Mouse (Mus musculus): ENCODE results near the gene Nell1.
"Not testable (repeated sequence)": the region's sequence is repeated elsewhere in the genome, so short reads cannot be mapped to it uniquely, and the experiment has no call there.

Nell1 gene

DNA sequence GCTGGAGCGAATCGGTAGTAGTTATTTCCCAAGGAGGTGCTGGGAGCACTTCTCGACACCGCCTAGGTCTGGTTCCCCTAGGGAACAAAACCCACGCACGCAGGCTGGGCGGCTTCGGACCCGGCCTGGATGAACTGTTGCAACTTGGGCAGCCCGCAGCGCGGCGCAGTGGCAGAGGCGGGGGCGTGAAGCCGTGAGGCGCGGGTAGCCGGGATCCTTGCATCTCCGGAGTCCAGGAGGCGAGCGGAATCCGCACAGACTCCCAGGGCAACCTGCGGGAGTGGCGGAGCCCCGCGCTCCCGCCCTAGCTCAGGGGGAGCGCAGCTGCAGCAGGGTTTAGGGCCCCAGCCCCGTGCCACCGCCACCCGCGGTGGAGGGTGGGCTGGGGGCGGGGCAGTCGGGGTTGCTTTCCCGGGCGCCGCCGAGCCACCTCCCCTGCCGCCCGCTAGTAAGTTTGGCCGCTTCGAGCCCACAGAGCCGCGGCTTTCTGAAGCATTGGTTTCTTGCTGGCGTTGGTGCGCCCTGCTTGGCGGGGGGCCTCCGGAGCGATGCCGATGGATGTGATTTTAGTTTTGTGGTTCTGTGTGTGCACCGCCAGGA is at the start of gene Nell1:
Nell1 (plus strand) TSS at position 24 of the 600 bp plus-strand sequence.
- DNase-seq (ENCODE audit: low spot score), result peak; percentile 16

DNA sequence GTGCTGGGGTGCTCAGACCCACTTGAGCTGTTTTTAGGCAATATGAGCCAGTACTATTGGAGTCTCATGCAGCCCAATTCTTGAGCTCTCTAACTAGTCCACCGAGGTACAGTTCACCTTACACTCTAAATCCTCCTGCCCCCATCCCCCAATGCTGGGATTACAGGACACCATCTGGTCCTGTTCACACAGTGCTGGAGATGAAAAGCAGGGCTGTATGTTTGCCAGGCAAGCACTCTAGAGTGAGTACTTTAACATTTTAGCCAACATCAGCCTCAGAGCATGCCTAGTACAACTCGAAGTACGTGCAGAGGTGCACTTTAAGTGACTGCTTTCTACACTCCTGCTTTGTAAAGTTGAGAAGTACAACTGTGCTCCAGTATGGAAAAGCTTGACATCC is 46.1 kb upstream of the Nell1 start:
- DNase-seq (ENCODE audit: low spot score), result no peak

DNA sequence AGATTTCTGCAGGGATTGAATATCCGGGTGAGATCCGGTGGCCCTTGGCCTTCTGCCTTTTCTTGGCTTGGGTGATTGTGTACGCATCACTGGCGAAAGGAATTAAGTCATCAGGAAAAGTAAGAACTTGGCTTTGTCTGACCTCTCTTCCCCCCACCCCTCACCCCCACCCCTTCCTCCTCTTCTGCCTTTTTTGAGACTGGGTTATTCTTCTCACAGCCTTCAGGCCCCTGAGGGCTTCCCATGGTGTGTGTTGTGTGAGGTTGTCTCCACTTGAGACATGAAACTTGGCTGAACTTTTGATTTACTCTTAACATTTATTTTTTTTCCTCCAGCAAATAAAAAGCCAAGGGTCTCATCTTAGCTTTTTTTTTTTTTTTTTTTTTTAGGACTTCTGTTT is 44.7 kb upstream of the Nell1 start:
- DNase-seq (ENCODE audit: low spot score), result no peak

DNA sequence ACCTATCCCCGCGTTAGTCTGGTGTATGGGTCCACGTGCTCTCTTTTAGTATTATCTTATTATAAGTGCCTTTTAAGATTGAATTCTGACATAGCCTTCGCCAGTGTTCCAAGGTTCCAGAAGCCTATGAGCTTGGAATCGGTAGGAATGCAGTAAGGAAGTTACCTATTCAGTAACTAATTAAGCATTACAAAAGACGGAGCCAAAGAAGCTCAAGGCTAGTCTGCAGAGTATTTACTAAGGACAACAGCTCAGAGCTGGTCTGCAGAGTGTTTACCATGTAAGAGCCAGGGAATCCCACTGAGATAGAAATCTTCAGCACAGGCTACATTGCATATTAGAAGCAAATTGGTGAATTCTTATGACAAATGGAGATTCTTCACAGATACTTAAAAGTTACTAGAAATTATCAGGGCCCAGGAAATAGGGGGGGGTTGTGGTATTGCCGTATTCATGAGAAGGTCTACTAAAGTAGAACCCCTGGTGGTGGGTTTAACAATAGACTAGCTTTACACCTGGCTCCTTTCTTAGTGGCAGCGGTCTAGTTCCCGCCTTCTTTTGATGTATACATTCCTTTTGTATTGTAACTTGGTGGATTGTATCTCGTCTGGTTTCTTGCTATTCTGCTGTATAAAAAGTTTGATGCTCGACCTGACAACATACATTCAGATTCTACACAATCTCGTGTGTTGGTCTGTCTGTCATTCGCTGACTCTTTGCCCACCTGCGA is 41.1 kb upstream of the Nell1 start:
- not testable (repeated sequence) for DNase-seq (ENCODE audit: low spot score)

DNA sequence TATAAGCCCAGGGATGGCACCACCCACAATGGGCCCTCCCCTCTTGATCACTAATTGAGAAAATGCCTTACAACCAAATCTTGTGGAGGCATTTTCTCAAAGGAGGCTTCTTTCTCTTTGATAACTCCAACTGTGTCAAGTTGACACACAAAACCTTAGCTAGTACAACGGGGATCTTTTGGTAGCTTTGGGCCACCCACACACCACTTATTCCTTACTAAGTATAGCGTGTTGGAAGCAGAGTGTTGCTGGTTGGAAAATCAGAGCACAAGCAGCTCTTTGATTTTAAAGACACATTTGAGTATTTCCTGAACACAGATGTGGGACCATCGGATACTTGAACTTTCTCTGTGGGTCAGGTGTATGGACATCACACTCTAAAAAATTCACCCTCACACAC is 37.8 kb upstream of the Nell1 start:
- DNase-seq (ENCODE audit: low spot score), result no peak

DNA sequence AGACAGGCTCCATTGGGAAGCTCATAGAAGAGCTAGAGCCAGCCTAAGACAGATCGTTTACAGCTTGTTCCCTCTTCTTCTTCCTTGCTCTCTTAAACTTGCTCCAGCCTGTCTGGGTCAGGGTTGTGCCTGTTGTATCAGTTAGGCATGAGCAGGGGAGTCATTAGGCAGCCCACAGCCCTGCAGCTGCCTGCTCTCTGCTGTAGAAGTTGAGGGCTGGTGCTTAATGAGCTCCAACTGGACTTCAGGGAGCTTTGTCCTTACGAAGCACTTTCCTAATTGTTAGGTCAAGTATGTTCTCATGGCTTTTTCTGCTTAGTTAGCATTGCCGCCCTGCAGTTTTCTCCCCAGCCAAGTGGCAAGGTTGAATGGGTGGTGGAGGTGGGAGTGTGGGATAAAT is 32.6 kb upstream of the Nell1 start:
- no peak for DNase-seq (ENCODE audit: low spot score)

DNA sequence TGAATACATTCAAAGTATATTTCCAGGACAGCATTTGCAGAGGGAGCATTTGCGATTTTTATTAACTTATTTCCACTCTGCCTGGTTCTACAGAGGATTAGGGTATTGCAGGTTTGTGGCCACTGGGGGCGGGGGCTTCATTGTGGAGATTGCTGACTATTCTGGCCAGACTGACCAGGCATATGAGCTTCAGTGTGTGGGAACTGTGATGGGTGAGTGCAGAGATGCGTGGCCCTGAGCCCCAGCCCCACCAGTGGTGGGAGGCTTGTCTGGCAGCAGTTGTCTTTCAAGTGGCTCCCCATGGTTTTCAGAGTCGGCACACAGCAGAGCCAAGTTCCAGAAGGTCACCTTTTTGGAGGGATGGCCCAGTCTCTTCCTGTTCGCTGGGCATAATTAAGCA is 32.2 kb upstream of the Nell1 start:
- DNase-seq (ENCODE audit: low spot score), result no peak

DNA sequence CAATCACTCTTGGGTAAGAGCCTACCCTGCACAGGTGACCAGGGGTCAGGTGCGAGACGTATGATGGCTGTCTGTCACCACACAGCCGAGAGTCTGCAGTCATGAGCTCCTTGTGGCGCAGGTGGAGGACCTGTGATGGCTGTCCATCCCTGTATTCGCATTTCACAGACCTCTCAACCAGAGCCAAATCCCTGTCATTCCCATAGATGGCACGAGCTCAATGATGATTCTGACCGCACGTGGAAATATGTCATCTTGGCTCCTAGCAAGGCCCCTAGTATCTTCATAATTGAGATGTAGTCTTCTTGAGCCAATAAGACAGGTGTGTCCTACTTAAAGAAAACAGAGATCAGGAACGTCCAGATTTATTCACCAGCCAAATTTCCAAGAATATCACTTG is 28.0 kb upstream of the Nell1 start:
- DNase-seq (ENCODE audit: low spot score), result no peak

DNA sequence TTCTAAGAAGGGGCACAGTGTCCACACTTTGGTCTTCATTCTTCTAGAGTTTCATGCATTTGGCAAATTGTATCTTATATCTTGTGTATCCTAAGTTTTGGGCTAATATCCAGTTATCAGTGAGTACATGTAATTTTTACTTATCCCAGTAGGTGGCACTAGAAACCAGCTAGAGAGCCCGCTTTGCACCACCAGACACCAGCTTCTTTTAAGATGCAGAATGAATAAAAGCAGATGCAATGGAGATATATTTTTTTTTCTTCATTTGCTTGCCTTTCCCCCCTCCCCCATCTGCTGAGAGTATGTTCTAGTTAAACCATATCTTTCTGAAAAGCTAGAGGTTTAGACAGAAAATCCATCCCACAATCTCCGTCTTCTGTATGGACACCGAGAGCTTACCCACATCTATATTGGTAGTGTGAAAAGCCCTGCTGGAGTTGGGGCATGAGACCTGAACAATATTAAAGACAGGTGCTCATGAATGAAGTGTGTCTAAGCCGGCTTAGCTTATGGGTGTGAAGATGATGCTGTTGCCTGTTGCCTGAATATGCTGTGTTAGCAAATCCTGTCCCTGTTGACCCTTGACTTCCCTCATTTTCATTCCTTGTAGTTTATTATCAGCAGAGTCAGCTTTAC is 21.0 kb upstream of the Nell1 start:
- no peak for DNase-seq (ENCODE audit: low spot score)

DNA sequence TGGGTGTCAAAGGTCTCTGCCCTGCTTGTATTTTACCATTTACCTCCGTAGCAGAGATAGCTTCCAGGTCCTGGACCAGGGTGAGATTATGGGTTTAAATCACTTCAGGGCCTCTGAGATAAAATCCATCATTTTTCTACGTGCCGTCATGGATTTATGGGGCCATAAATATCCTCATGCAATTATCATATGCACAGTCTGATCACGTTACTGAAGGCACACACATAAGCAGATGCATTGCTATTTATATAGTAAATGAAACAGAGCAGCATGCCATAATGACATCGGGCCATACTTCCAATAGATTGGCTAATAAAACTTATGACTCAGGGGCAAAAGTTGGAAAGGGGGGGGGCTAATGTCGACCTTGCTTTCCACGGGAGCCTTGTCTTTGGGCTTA is 19.8 kb upstream of the Nell1 start:
- DNase-seq (ENCODE audit: low spot score), result no peak

DNA sequence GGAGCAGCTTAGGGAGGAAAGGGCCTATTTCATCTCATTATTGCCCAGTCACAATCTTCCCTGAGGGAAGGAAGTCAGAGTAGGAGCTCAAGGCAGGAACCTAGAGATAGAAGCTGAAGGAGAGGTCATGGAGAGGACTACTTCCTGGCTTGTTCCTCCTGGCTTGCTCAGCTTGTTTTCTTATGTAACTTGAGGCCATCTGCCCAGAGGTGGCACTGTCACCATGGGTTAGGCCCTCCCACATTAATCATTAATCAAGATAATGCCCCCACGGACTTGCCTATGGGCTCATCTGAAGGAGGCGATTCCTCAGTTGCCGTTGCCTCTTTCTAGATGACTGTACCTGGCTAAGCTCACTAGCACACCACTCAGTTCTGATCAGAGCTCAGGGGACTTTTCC is 17.5 kb upstream of the Nell1 start:
- DNase-seq (ENCODE audit: low spot score), result no peak

DNA sequence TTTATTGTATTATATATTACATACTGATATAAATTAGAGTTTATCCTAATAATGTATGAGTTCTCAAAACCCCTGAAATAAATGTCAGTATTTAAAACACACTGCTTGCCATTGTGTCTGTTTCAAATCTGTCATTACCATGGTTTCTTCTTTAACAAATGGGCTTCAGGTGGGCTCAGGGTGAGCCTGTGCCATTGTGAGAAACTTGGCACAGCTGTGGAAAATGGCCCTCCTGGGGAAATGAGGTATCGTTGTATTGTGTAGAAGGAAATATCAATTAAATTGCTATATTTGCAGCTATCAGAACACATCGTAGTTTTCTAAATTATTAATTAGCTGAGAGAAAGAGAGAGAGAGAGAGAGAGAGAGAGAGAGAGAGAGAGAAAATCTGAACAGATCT is 10.9 kb upstream of the Nell1 start:
- DNase-seq (ENCODE audit: low spot score), result no peak

DNA sequence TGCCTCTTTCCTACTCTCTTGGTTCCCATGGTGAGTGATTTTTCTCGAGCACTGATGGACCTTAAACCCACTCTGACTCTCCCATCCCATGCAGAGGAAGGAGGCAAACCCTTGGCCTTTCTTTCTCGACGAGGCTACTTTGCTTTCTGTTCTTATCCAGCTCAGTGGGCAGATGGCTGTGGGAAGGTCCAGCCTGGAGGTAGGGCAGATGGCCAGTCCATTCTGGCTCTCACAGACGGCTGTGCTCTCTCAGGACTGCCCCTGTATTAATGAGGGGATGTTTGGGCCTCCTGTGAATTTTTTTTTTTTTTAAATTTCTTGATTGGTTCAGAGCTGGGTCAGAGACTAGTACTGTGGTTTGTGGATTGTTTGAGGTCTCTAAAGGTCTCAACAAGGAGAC is 5.1 kb upstream of the Nell1 start:
- DNase-seq (ENCODE audit: low spot score), result no peak

DNA sequence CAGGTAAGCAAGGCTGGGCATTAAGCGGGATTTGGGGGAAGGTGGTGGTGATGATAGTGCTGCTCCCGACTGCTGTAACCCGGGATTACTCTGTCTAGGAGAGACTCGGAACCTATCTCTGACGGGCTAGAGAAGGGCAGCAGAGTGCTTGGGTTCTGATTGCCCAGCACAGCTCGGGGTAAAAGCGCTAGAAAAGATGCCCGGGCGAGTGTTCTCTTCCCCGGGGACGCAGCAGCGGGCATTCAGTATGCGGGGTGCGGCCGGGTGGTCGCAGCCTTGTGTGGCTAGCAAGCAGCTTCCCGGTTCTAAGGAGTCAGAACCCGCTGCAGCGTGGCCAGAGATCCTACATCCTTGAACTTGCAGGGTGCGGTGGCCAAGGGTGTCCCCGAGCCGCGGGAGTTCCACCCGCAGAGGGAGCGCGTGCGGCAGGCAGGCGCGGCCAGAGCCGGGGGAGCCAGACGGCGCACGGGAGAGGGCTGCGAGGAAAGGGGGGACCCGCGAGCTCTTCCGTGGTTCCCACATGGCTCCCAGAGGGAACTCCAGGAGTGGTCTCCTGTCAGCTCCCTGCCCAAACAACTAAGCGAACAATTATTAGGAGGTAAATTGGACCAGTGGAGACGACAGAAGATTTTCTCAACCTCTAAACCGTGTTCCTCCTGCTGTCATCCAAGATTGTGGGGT is 917 bp downstream of the Nell1 start:
- no peak for DNase-seq (ENCODE audit: low spot score)

DNA sequence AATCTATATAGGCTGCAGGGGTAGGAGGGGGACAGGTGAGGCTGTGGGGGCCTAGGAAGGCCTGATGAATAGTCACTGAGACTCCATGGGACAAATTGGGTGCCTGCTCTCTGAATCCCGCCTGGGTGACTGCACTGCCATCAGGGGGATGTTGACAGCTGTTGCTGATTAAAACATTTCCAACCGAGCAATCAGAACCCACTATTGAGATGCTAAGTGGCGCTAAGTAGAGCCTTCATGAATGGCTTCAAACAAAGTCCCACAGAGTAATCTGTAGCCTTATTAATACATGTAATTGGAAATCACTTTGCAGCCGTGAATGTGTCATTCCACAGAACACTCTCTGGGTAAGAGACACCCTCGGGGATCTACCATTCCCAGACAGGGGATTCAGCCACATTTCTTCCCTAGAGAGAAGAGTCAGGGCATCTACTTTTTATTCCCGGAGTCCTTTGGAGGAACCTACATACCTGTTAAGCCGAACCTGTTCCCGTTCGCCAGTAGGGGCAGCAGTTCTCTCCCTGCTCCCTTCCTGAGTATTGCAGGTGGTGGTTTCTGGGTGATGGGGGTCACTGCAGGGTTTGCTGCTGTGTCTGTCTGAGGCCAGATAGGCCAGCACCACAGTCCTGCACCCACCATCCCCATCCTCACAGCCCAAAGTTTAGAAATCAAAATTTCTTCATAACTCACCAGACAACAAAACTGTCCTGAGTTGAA is 7.0 kb downstream of the Nell1 start:
- no peak for DNase-seq (ENCODE audit: low spot score)

DNA sequence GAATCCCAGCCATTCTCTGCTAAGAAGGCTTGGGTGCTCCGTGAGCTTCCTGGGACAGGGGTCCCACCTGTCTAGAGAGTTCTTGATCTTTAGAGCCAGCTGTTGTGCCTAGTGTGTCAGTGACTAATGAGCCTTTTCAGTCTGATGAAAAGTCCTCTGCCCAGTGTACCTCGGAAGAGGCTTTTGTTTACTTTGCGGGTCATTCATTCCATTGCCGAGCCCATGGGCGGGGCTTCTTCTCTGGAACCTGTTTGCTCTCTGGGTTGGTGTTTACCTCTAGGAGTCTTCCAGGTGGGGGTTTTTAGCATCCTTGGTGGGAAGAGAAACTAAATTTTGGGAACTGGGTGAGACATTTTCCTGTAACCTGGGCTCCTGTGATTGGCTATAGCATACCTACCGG is 10.0 kb downstream of the Nell1 start:
- no peak for DNase-seq (ENCODE audit: low spot score)

DNA sequence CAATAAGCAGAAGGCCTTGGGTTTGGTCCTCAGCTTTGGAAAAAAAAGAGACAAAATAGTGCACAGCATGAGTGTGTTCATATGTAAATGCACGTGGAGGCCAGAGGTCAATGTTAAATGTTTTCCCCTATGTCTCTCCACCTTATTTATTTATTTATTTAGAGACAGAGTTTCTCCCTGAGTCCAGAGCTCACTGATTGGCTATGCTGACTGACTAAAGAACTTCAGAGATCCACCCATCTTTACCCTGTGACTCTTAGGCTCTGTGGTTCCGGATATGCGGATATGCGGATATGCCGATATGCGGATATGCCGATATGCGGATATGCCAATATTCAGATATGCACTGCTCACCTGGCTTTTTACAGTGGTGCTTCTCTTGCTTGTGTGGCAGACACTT is 11.3 kb downstream of the Nell1 start:
- no peak for DNase-seq (ENCODE audit: low spot score)

DNA sequence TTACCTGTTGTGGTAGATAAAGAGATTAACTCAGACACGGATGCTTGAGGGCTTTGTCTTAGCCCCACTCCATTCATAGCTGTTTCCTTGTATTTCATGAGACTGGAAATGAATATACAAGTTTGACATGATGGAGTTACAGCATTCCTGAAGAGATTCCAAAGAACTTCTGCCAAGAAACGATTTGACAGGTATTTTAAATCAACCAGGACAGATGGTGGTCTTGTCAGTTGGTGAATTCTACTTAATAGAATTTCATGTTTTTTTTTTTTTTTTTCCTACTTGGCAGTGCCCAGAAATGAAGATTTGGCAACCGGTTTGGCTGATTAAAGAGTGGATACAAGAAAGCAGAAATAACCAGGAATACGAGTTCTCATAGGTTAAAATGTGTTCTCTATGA is 24.7 kb downstream of the Nell1 start:
- DNase-seq (ENCODE audit: low spot score), result no peak

DNA sequence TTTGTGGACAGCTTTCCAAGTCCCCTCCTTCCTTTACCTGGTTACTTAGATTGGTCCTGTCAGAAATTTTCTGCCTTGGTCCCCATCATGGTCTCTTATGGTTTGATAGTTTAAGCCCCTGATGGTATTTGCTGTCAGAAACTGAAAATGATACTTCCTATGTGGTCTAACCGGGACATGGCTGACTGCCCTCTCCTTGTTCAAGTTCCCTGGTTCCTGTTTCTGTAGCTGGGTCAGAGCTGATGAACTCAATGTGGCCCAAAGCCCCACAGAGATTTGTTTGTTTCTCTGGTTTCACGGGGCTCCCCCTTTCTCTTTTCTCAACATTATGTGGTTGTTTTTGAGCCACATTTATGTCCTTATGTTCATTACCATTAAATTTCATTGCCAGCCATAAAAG is 30.6 kb downstream of the Nell1 start:
- DNase-seq (ENCODE audit: low spot score), result no peak

DNA sequence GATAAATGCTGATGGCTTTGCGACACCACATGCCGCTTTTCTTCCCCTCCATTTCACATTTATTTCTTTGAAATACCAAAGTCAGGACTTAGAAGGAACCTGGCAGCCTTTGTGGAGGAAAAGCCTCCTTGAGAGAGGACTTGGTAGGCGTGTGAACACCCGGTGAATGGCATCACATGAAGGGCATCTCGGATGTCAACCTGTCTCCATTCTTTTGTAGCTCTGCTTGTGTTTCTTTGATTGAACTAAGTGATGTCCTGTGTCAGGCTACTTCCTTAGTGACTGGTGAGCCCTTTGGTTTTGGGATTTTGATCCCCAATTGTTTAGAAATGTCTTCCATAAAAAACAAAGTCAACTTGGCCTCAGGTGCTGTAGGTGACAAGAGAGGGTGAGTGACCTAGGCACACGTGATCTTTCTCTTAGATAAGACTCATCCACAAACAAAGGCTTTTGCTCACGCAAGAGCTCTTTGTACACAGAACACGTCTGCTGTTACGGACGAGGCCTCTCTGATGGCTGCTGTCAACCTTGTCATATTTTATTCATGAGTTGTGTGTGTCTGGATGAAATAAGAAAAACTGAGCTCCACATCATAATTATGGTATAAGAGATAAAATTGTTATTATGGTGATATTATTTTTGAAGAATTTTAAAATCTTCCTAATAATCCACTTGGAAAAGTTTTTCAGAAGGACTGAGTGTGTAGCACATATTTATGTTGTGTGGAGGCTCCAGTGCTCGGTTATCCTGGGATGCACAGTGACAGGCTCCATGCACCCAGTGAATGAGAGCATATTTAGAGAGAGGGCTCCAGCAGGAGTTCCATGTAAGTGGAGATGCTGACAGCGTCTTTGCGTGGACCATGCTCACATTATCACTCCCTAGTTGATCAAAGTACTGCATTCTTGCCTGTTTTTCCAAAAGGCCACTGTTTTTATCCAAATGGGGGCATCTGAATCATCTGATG is 60.8 kb downstream of the Nell1 start:
- DNase-seq (ENCODE audit: low spot score), result no peak

DNA sequence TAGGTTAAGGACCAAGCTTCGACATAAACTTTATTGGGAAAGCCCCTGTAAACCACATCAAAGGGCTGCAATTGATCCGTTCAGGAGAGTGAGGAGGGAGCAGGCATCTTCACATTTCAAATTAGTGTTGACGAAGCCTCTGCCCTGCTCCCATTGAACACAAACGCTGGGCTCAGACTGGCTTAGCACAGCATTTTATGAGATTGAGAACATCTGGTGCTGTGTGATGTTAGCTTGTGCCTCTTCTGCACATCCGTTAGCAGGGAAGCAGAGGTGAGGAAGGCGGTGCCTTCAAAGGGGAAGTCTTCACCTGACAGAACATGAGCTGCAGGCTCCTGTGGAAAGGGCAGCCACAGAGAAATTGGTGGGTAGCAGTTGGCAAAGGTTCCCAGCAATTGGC is 66.4 kb downstream of the Nell1 start:
- no peak for DNase-seq (ENCODE audit: low spot score)

All from testis, postnatal 14 days (tissue).